Mouse (Mus musculus) brain, embryonic 14.5 days (tissue): ENCODE results near the gene Hdac11.

Source experiments
- CTCF ChIP-seq: fragments of 200-500 bp; IDR thresholded peaks from 2 replicates; pipeline ENCODE4 v1.5.1; 2012; ENCODE audit warnings: inconsistent platforms, mild to moderate bottlenecking, moderate library complexity, borderline replicate concordance; ENCODE audit not compliant: insufficient read depth, insufficient read length; ENCODE audit errors: extremely low read depth
- POLR2A ChIP-seq: fragments of 200-500 bp; IDR thresholded peaks from 2 replicates; pipeline ENCODE4 v1.6.1; 2012; ENCODE audit warnings: mild to moderate bottlenecking, inconsistent platforms, borderline replicate concordance; ENCODE audit not compliant: poor library complexity, insufficient read depth, insufficient read length, severe bottlenecking; ENCODE audit errors: extremely low read depth

DNA sequence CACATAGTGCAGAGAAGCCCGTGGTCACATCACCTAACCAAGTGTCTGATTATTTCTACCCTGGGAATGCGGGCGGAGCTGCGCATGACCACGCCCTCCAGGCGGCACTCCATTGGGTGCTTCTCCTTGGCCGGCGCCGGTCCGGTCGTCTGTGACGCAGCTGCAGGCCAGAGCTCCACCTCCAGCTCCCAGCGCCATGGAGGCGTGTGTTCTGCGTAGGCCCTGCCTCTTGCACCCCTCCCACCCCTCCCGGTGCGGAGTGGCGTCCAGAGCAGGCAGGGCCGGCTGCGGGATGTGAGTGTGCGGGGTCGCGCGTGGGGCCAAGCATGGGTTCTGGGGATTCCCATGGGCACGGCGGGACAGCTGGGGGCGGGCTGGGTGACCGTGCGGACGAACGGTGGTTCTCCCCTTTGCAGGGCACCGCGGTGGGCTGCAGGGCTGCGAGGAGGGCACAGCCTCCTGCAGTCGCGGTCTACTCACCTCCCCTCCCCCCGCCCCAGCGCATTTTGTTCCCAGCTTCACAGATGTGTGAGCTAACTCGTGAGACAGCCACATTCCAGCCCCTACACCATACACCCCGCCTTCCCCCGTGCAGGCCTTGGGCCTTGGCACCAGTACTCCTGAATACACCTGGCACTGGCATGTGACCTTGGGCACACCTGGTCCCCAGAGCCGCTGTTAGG is at the start of gene Hdac11:
- no peak for TF ChIP-seq CTCF
- TF ChIP-seq POLR2A = peak; percentile 39; the same call in 1 of the 2 replicates
